Mouse (Mus musculus): ENCODE measurements around the gene Nsg1. TPM values are rescaled to one million over a fixed set of nuclear protein-coding genes. Genes with fewer than 3 reads are reported as not detected.

The Nsg1 gene
- total and polyA plus RNA-seq, 3 experiments = 0.60 TPM; not detected in 2

GRCm38 (mm10) chr5:38091966-38092304, 67.8 kb downstream of the Nsg1 start:
- Histone ChIP-seq H3K4me3 (ENCODE audit: low read depth, low read length) (no peak overlapping the region), H3K4me1 (ENCODE audit: insufficient read depth, low read depth, low read length) (no peaks in the 10 kb centered on the region), H3K27me3 (ENCODE audit: insufficient read depth, low read length) (no peaks in the 10 kb centered on the region), H3K9me3 (replicated peaks) (no peaks in the 10 kb centered on the region), H3K36me3 (replicated peaks) (peaks cover 44% of the 10 kb centered on the region)
- ATAC-seq (ENCODE audit: extremely low read depth, insufficient number of reproducible peaks, low FRiP score, poor library complexity, severe bottlenecking) (no peak), DNase-seq (ENCODE audit: low spot score) (no peak)
- no peak for TF ChIP-seq POLR2AphosphoS5 (IDR thresholded peaks at IDR 0.05; ENCODE audit: insufficient replicate concordance, low read depth, low read length)
- no peak for TF ChIP-seq GATA2 (IDR thresholded peaks at IDR 0.05; ENCODE audit: borderline replicate concordance, low read depth, low read length)
- TF ChIP-seq CTCF (IDR thresholded peaks at IDR 0.05; ENCODE audit: low read depth, low read length) = no peak
- no peak for TF ChIP-seq GATA1 (IDR thresholded peaks at IDR 0.05; ENCODE audit: borderline replicate concordance, low read length)
- TF ChIP-seq TAL1 (conservative IDR thresholded peaks at IDR 0.05; ENCODE audit: low read depth, low read length) = no peak

- Histone ChIP-seq H3K27me3 (ENCODE audit: insufficient read depth, low read length) (no peaks in the 10 kb centered on the region), H3K9me3 (replicated peaks) (no peaks in the 10 kb centered on the region), H3K36me3 (replicated peaks) (peaks cover 38% of the 10 kb centered on the region), H3K4me3 (ENCODE audit: low read depth, low read length) (no peak overlapping the region), H3K4me1 (ENCODE audit: insufficient read depth, low read depth, low read length) (no peaks in the 10 kb centered on the region)
- no peak for ATAC-seq (ENCODE audit: extremely low read depth, insufficient number of reproducible peaks, low FRiP score, poor library complexity, severe bottlenecking)
- TF ChIP-seq GATA2 (IDR thresholded peaks at IDR 0.05; ENCODE audit: borderline replicate concordance, low read depth, low read length) (no peak), GATA1 (IDR thresholded peaks at IDR 0.05; ENCODE audit: borderline replicate concordance, low read length) (no peak), TAL1 (conservative IDR thresholded peaks at IDR 0.05; ENCODE audit: low read depth, low read length) (no peak), POLR2AphosphoS5 (IDR thresholded peaks at IDR 0.05; ENCODE audit: insufficient replicate concordance, low read depth, low read length) (no peak), CTCF (IDR thresholded peaks at IDR 0.05; ENCODE audit: low read depth, low read length) (peak; percentile 59)
- peak; percentile 54 for DNase-seq (ENCODE audit: low spot score)
Measured at GRCm38 (mm10) chr5:38091046-38091965, 68.4 kb downstream of the Nsg1 start.

- DNase-seq (ENCODE audit: low spot score) = no peak
- ATAC-seq (ENCODE audit: extremely low read depth, insufficient number of reproducible peaks, low FRiP score, poor library complexity, severe bottlenecking) = no peak
- H3K4me3 ChIP-seq (ENCODE audit: low read depth, low read length) = no peak overlapping the region
- peaks cover 33% of the 10 kb centered on the region for H3K36me3 ChIP-seq (replicated peaks)
- H3K4me1 ChIP-seq (ENCODE audit: insufficient read depth, low read depth, low read length) = no peaks in the 10 kb centered on the region
- H3K9me3 ChIP-seq (replicated peaks) = no peaks in the 10 kb centered on the region
- no peak for TF ChIP-seq GATA2 (IDR thresholded peaks at IDR 0.05; ENCODE audit: borderline replicate concordance, low read depth, low read length)
- no peak for TF ChIP-seq TAL1 (conservative IDR thresholded peaks at IDR 0.05; ENCODE audit: low read depth, low read length)
- no peak for TF ChIP-seq POLR2AphosphoS5 (IDR thresholded peaks at IDR 0.05; ENCODE audit: insufficient replicate concordance, low read depth, low read length)
- TF ChIP-seq GATA1 (IDR thresholded peaks at IDR 0.05; ENCODE audit: borderline replicate concordance, low read length) = no peak
- no peak for TF ChIP-seq CTCF (IDR thresholded peaks at IDR 0.05; ENCODE audit: low read depth, low read length)
- no peaks in the 10 kb centered on the region for H3K27me3 ChIP-seq (ENCODE audit: insufficient read depth, low read length)
Measured at GRCm38 (mm10) chr5:38090581-38090980, 69.1 kb downstream of the Nsg1 start.

GRCm38 (mm10) chr5:38090111-38090510, 69.6 kb downstream of the Nsg1 start:
- H3K4me1 ChIP-seq (ENCODE audit: insufficient read depth, low read depth, low read length) = no peaks in the 10 kb centered on the region
- ATAC-seq (ENCODE audit: extremely low read depth, insufficient number of reproducible peaks, low FRiP score, poor library complexity, severe bottlenecking) = no peak
- peaks cover 31% of the 10 kb centered on the region for H3K36me3 ChIP-seq (replicated peaks)
- no peak overlapping the region for H3K4me3 ChIP-seq (ENCODE audit: low read depth, low read length)
- DNase-seq (ENCODE audit: low spot score) = no peak
- H3K27me3 ChIP-seq (ENCODE audit: insufficient read depth, low read length) = no peaks in the 10 kb centered on the region
- H3K9me3 ChIP-seq (replicated peaks) = no peaks in the 10 kb centered on the region
- TF ChIP-seq TAL1 (conservative IDR thresholded peaks at IDR 0.05; ENCODE audit: low read depth, low read length) (no peak), GATA2 (IDR thresholded peaks at IDR 0.05; ENCODE audit: borderline replicate concordance, low read depth, low read length) (no peak), GATA1 (IDR thresholded peaks at IDR 0.05; ENCODE audit: borderline replicate concordance, low read length) (no peak), POLR2AphosphoS5 (IDR thresholded peaks at IDR 0.05; ENCODE audit: insufficient replicate concordance, low read depth, low read length) (no peak), CTCF (IDR thresholded peaks at IDR 0.05; ENCODE audit: low read depth, low read length) (no peak)

Other genes starting within 250 kb of the Nsg1 start
- gene Stx18, start 121.2 kb downstream of the Nsg1 start, total RNA-seq (2014; fragmentation: Nextera tagmentation) = 30.3 and 32.7 TPM in 2 replicates
- gene Stx18, start 121.2 kb downstream of the Nsg1 start, total RNA-seq (2017) = 35.5 and 38.4 TPM in 2 replicates
- gene Stx18, start 121.2 kb downstream of the Nsg1 start, polyA plus RNA-seq (2012) = 20.3 and 21.9 TPM in 2 replicates
- gene Zbtb49, start 60.5 kb upstream of the Nsg1 start, total RNA-seq (2014; fragmentation: Nextera tagmentation) = 17.9 and 18.7 TPM in 2 replicates
- 11.8 and 12.0 TPM in 2 replicates for gene Zbtb49, start 60.5 kb upstream of the Nsg1 start, total RNA-seq (2017)
- 4.8 and 4.9 TPM in 2 replicates for gene Zbtb49, start 60.5 kb upstream of the Nsg1 start, polyA plus RNA-seq (2012)
- 123 and 128 TPM in 2 replicates for gene Lyar, start 60.6 kb upstream of the Nsg1 start, total RNA-seq (2014; fragmentation: Nextera tagmentation)
- 65.1 and 82.4 TPM in 2 replicates for gene Lyar, start 60.6 kb upstream of the Nsg1 start, total RNA-seq (2017)
- gene Lyar, start 60.6 kb upstream of the Nsg1 start, polyA plus RNA-seq (2012) = 119 and 125 TPM in 2 replicates
- gene Tmem128, start 100.3 kb upstream of the Nsg1 start, total RNA-seq (2014; fragmentation: Nextera tagmentation) = 34.0 and 34.2 TPM in 2 replicates
- 50.2 and 57.4 TPM in 2 replicates for gene Tmem128, start 100.3 kb upstream of the Nsg1 start, total RNA-seq (2017)
- 30.5 and 34.1 TPM in 2 replicates for gene Tmem128, start 100.3 kb upstream of the Nsg1 start, polyA plus RNA-seq (2012)
- gene Otop1, start 116.1 kb upstream of the Nsg1 start, total RNA-seq (2014; fragmentation: Nextera tagmentation) = not detected in 2 replicates
- 0.05 and 0.12 TPM in 2 replicates for gene Otop1, start 116.1 kb upstream of the Nsg1 start, total RNA-seq (2017)
- not detected in 2 replicates for gene Otop1, start 116.1 kb upstream of the Nsg1 start, polyA plus RNA-seq (2012)
- gene Drd5, start 159.5 kb upstream of the Nsg1 start, total RNA-seq (2014; fragmentation: Nextera tagmentation) = not detected in 2 replicates
- 0.05 TPM in 1 of 2 replicates, not detected in the other for gene Drd5, start 159.5 kb upstream of the Nsg1 start, total RNA-seq (2017)
- not detected in 2 replicates for gene Drd5, start 159.5 kb upstream of the Nsg1 start, polyA plus RNA-seq (2012)